Mouse (Mus musculus): ENCODE measurements around the gene Epb41l3. TPM values are rescaled to one million over a fixed set of nuclear protein-coding genes. Genes with fewer than 3 reads are reported as not detected.

Epb41l3 gene
- polyA plus RNA-seq, 1 experiment: not detected

GRCm38 (mm10) chr17:69091618-69092017 lies 16.1 kb downstream of the Epb41l3 start:
- TF ChIP-seq GATA1 (IDR thresholded peaks at IDR 0.05; ENCODE audit: low read length): no peak

- no peak for TF ChIP-seq GATA1 (IDR thresholded peaks at IDR 0.05; ENCODE audit: low read length)
Measured at GRCm38 (mm10) chr17:69097068-69097467, 21.6 kb downstream of the Epb41l3 start.

GRCm38 (mm10) chr17:69097955-69098354 lies 22.5 kb downstream of the Epb41l3 start:
- no peak for TF ChIP-seq GATA1 (IDR thresholded peaks at IDR 0.05; ENCODE audit: low read length)

- TF ChIP-seq GATA1 (IDR thresholded peaks at IDR 0.05; ENCODE audit: low read length): no peak
Measured at GRCm38 (mm10) chr17:69103326-69103725, 27.8 kb downstream of the Epb41l3 start.

GRCm38 (mm10) chr17:69105035-69105798 lies 29.7 kb downstream of the Epb41l3 start:
- no peak for TF ChIP-seq GATA1 (IDR thresholded peaks at IDR 0.05; ENCODE audit: low read length)

- TF ChIP-seq GATA1 (IDR thresholded peaks at IDR 0.05; ENCODE audit: low read length): no peak
Measured at GRCm38 (mm10) chr17:69105799-69106401, 30.4 kb downstream of the Epb41l3 start.

GRCm38 (mm10) chr17:69109216-69109615 lies 33.7 kb downstream of the Epb41l3 start:
- TF ChIP-seq GATA1 (IDR thresholded peaks at IDR 0.05; ENCODE audit: low read length): no peak

GRCm38 (mm10) chr17:69112232-69112631 lies 36.7 kb downstream of the Epb41l3 start:
- no peak for TF ChIP-seq GATA1 (IDR thresholded peaks at IDR 0.05; ENCODE audit: low read length)

GRCm38 (mm10) chr17:69119183-69119582 lies 43.7 kb downstream of the Epb41l3 start:
- no peak for TF ChIP-seq GATA1 (IDR thresholded peaks at IDR 0.05; ENCODE audit: low read length)

- no peak for TF ChIP-seq GATA1 (IDR thresholded peaks at IDR 0.05; ENCODE audit: low read length)
Measured at GRCm38 (mm10) chr17:69120533-69121358, 45.3 kb downstream of the Epb41l3 start.

- no peak for TF ChIP-seq GATA1 (IDR thresholded peaks at IDR 0.05; ENCODE audit: low read length)
Measured at GRCm38 (mm10) chr17:69127436-69127835, 52.0 kb downstream of the Epb41l3 start.

GRCm38 (mm10) chr17:69127981-69128380 lies 52.5 kb downstream of the Epb41l3 start:
- no peak for TF ChIP-seq GATA1 (IDR thresholded peaks at IDR 0.05; ENCODE audit: low read length)

GRCm38 (mm10) chr17:69129434-69129833 lies 54.0 kb downstream of the Epb41l3 start:
- TF ChIP-seq GATA1 (IDR thresholded peaks at IDR 0.05; ENCODE audit: low read length): no peak

GRCm38 (mm10) chr17:69143017-69143416 lies 67.5 kb downstream of the Epb41l3 start:
- no peak for TF ChIP-seq GATA1 (IDR thresholded peaks at IDR 0.05; ENCODE audit: low read length)

GRCm38 (mm10) chr17:69150826-69151225 lies 75.3 kb downstream of the Epb41l3 start:
- TF ChIP-seq GATA1 (IDR thresholded peaks at IDR 0.05; ENCODE audit: low read length): no peak

- TF ChIP-seq GATA1 (IDR thresholded peaks at IDR 0.05; ENCODE audit: low read length): no peak
Measured at GRCm38 (mm10) chr17:69151281-69151680, 75.8 kb downstream of the Epb41l3 start.

Measured in G1E-ER4 (cell line).